Mouse (Mus musculus) small intestine, adult 10 weeks (tissue): Measurements from ENCODE around the gene Stxbp6. TPM values are rescaled to one million over a fixed set of nuclear protein-coding genes. Genes with fewer than 3 reads are reported as not detected.

Experiments used
- polyA plus RNA-seq: library from polyadenylated mRNA; stranded (reverse); fragments of 350-450 nt; fragmentation: Illumina TruSeq; extraction: RNeasy Lipid Tissue Mini Kit (QIAGEN cat#74804); gene quantifications from one replicate; pipeline ENCODE4 v1.2.3, GENCODE M21; 2014; ENCODE audit warnings: low replicate concordance

The Stxbp6 gene
- polyA plus RNA-seq = 17.1 TPM

GRCm38 (mm10) chr12:45074611-45075342 is at the start of gene Stxbp6:
TSS of gene Stxbp6 (minus strand) at chr12:45074709.

